Mouse (Mus musculus) intestine, postnatal 0 days (tissue): ENCODE measurements around the gene Gm29797. TPM values are rescaled to one million over a fixed set of nuclear protein-coding genes. Genes with fewer than 3 reads are reported as not detected.
A peak's percentile ranks its signal among the peaks of the same experiment; 100 is the strongest.

Experiments
- ATAC-seq: fragments of 200-750 bp; cut with Nextera tagmentation; 2 replicates; pipeline ENCODE4 v1.8.0; 2017; ENCODE audit warnings: mild to moderate bottlenecking, moderate TSS enrichment, moderate library complexity
- H3K27ac ChIP-seq: fragments of 300-500 bp; sonication (generic); 2 replicates; pipeline ENCODE4 v1.5.1; 2014; ENCODE audit warnings: mild to moderate bottlenecking, low read depth, low read length, moderate library complexity
- H3K27me3 ChIP-seq: fragments of 300-500 bp; sonication (generic); replicated peaks from 2 replicates; pipeline ENCODE4 v1.6.1; 2014; ENCODE audit warnings: low read length, mixed read lengths; ENCODE audit not compliant: control insufficient read depth, insufficient read depth
- H3K36me3 ChIP-seq: fragments of 300-500 bp; sonication (generic); 2 replicates; pipeline ENCODE4 v1.6.1; 2014; ENCODE audit warnings: mild to moderate bottlenecking, moderate library complexity; ENCODE audit not compliant: control insufficient read depth, insufficient read depth
- H3K4me1 ChIP-seq: fragments of 300-500 bp; sonication (generic); replicated peaks from 2 replicates; pipeline ENCODE4 v1.6.1; 2014; ENCODE audit warnings: antibody characterized with exemption, low read length, mixed read lengths; ENCODE audit not compliant: control insufficient read depth, insufficient read depth
- H3K4me2 ChIP-seq: fragments of 300-500 bp; sonication (generic); replicated peaks from 2 replicates; pipeline ENCODE4 v1.6.1; 2014; ENCODE audit warnings: low read depth, mild to moderate bottlenecking, moderate library complexity
- H3K4me3 ChIP-seq: fragments of 300-500 bp; sonication (generic); 2 replicates; pipeline ENCODE4 v1.5.1; 2014; ENCODE audit warnings: low read depth, low read length
- H3K9ac ChIP-seq: fragments of 300-500 bp; sonication (generic); 2 replicates; pipeline ENCODE4 v1.6.1; 2014; ENCODE audit warnings: mild to moderate bottlenecking, low read depth, low read length
- H3K9me3 ChIP-seq: fragments of 300-500 bp; sonication (generic); 2 replicates; pipeline ENCODE4 v1.6.1; 2016; ENCODE audit warnings: mixed run types; ENCODE audit not compliant: control insufficient read depth
- CTCF ChIP-seq: sonication (generic); IDR thresholded peaks from 2 replicates; pipeline ENCODE4 v1.5.1; 2016; ENCODE audit warnings: low read depth, mild to moderate bottlenecking, control low read depth, antibody characterized with exemption, moderate library complexity
- WGBS: fragments of 180-500 bp; shearing (Covaris S2); extraction: QIAGEN DNeasy Blood & Tissue Kit; methylation state at CpG from one replicate; pipeline ENCODE4 v1.1.7; 2014; 5-methylcytosine and 5-hydroxymethylcytosine counted together
- polyA plus RNA-seq: library from polyadenylated mRNA; unstranded; fragments of >200 nt; fragmentation: Nextera tagmentation; extraction: Ambion mirVana; gene quantifications from 2 replicates; pipeline ENCODE4 v1.2.1, GENCODE M21; 2015

The Gm29797 gene
- polyA plus RNA-seq, 1 experiment from 2014 or later, result 0.26 TPM

DNA sequence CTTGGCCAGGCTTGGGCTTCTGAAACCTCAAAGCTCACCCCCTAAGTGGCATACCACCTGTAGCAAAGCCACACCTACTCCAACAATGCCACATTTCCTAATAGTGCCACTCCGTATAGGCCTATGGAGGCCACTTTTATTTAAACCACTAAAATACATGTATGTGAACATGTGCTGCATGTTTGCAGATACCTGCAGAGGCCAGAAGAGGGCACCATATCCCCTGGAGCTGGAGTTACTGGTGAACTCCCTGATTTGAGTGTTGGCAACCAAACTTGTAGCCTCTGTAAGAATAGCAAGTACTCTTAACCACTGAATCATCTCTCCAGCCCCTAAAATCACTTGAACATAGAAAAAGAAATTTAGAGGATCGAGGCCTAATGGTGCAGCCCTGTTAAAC, 12.5 kb upstream of the Gm29797 start:
- H3K4me1 ChIP-seq, result peaks cover 6% of the 10 kb centered on the region; the same call in 1 of the 2 replicates
- no peak overlapping the region for H3K4me2 ChIP-seq
- peaks cover 48% of the 10 kb centered on the region for H3K36me3 ChIP-seq
- 80% methylated on average over 2 of the region's 2 CpGs for WGBS
- no peak overlapping the region for H3K27ac ChIP-seq
- H3K9ac ChIP-seq, result no peak overlapping the region
- ATAC-seq, result no peak
- peak; percentile 87 for TF ChIP-seq CTCF
- H3K27me3 ChIP-seq, result no peaks in the 10 kb centered on the region
- no peak overlapping the region for H3K4me3 ChIP-seq
- H3K9me3 ChIP-seq, result no peaks in the 10 kb centered on the region

DNA sequence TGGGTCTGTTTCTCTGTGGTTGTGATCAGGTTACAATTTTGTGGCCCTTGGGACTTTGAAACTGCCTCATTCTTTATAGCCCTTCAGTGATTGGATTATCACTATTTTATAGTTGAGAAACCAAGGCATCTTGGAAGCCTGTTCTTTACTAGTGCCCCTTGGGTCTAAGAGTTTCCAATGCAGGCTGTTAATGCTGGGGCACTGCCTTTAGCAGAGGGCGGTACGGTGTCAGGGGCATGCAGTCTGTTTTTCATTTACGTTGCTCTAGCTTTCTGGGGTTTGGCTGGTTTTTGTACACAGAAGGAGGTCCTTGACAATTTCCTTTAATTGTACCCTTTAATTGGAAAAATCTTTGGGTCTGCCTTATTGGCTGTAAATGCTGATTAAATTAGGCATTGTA, 11.2 kb upstream of the Gm29797 start:
- Histone ChIP-seq H3K4me2 (no peak overlapping the region), H3K4me3 (no peak overlapping the region), H3K36me3 (peaks cover 51% of the 10 kb centered on the region), H3K27ac (no peak overlapping the region), H3K9me3 (no peaks in the 10 kb centered on the region), H3K27me3 (no peaks in the 10 kb centered on the region), H3K9ac (no peak overlapping the region), H3K4me1 (peaks cover 9% of the 10 kb centered on the region; the same call in 1 of the 2 replicates)
- no peak for ATAC-seq
- WGBS, result 69% methylated on average over 3 of the region's 3 CpGs
- TF ChIP-seq CTCF, result no peak

DNA sequence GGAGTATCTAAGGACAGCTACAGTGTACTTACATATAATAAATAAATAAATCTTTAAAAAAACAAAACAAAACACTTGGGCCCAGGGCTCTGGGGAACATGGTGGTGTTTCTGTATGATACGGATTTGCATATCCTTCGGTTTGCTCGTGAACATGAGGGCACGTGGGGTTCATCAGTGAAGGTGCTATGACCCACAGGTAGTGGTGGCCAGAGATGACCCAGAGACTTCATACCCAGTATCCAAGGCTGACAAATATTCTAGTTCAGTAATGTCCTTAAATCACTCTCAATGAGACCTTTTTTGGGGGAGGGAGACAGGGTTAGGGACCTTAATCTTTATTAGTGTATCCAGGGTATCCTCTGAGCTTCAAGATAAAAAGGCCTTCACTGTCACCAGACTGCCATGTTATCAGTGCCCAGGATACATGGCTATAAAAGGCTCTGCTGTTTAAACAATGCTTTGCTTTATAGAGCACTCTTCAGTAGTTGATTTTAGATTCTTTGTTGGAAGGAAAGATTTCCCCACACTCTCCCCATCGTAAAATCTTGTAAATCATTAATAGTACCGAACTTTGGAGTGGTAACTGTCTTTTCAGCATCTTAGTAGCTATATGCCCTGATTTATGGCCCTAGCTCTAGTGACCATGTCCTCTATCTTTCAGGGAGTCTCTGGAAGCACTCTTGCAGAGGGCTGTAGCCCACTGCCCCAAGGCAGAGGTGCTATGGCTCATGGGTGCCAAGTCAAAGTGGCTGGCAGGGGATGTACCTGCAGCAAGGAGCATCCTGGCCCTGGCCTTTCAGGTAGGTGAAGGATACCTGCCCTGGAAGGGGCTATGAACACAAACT, 10.0 kb upstream of the Gm29797 start:
- no peak overlapping the region for H3K4me3 ChIP-seq
- H3K4me1 ChIP-seq, result peaks cover 9% of the 10 kb centered on the region; the same call in 1 of the 2 replicates
- ATAC-seq, result peak; percentile 84
- no peaks in the 10 kb centered on the region for H3K9me3 ChIP-seq
- H3K9ac ChIP-seq, result no peak overlapping the region
- peaks cover 49% of the 10 kb centered on the region for H3K36me3 ChIP-seq
- H3K27me3 ChIP-seq, result no peaks in the 10 kb centered on the region
- H3K4me2 ChIP-seq, result 0 out of 2 replicates have a peak overlapping the region, but pooled peaks have one; percentile 9
- peak overlapping the region; percentile 64 for H3K27ac ChIP-seq
- TF ChIP-seq CTCF, result no peak
- 43% methylated on average over 6 of the region's 6 CpGs for WGBS

DNA sequence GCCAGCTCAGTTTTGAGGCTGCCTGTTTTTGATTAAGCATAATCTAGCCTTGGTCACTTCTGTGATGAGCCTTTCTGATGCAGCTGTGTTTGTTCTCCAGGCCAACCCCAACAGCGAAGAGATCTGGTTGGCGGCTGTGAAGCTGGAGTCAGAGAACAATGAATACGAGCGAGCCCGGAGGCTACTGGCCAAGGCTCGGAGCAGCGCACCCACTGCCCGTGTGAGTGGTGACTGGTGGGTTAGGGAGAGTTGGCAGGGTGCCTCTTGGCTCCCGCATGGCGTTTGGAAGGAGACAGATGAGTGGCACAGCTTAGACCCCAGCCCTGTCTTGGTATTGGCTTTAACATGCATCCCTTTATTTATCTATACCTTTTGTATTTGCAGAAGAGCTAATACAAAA, 7.9 kb upstream of the Gm29797 start:
- Histone ChIP-seq H3K4me2 (no peak overlapping the region), H3K9me3 (no peaks in the 10 kb centered on the region), H3K27ac (no peak overlapping the region), H3K4me1 (peaks cover 13% of the 10 kb centered on the region), H3K9ac (no peak overlapping the region), H3K36me3 (peaks cover 52% of the 10 kb centered on the region), H3K27me3 (no peaks in the 10 kb centered on the region), H3K4me3 (no peak overlapping the region)
- ATAC-seq, result no peak
- no peak for TF ChIP-seq CTCF
- WGBS, result 95% methylated on average over 10 of the region's 10 CpGs

DNA sequence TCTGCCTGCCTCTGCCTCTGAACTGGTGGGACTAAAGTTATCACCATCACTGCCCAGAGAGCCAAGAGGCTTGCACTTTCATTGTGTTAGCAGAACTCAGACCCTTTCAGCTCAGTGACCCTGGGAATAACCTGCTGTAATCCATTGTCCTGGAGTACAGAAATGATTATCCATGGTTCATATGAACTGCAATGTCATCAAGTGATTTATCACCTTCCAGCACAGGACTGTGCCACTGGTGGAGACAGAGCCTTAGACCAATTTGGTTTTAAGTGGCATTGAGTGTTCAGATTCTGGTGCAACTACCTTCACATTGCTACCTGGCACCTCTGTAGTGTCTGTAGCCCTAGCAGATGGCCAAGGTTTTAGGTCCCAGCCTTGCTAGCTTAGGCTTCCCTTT, 3.8 kb upstream of the Gm29797 start:
- H3K4me3 ChIP-seq, result no peak overlapping the region
- no peak overlapping the region for H3K9ac ChIP-seq
- H3K4me1 ChIP-seq, result peaks cover 6% of the 10 kb centered on the region; the same call in 1 of the 2 replicates
- H3K27me3 ChIP-seq, result peaks cover 21% of the 10 kb centered on the region; the same call in 1 of the 2 replicates
- peak overlapping the region; percentile 68; the same call in 1 of the 2 replicates for H3K27ac ChIP-seq
- H3K4me2 ChIP-seq, result no peak overlapping the region
- H3K36me3 ChIP-seq, result peaks cover 68% of the 10 kb centered on the region
- no peak for TF ChIP-seq CTCF
- H3K9me3 ChIP-seq, result no peaks in the 10 kb centered on the region
- peak; percentile 51 for ATAC-seq

DNA sequence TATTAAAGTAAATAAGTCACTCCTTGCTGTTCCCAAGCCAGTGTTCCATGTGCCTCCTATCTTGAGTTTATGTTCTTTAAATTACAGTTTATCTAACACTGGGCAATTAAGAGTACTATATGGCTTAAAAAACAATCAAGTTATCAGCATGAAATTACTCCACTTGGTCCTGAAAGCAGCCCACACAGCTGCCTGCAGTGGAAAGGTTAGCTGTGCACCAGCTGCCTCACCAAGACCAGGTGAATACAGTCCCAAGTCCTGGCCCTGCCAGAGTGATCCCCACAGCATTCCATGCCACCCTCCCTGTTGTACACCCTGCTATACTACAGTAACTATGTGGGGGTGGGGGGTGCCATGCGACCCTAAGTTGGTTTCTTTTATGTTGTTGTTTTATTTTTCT, 3.3 kb upstream of the Gm29797 start:
- ATAC-seq, result peak; percentile 87
- no peak overlapping the region for H3K4me3 ChIP-seq
- WGBS, result 48% methylated on average over 1 of the region's 1 CpGs
- TF ChIP-seq CTCF, result no peak
- H3K4me2 ChIP-seq, result no peak overlapping the region
- H3K4me1 ChIP-seq, result peaks cover 6% of the 10 kb centered on the region; the same call in 1 of the 2 replicates
- H3K27me3 ChIP-seq, result peaks cover 24% of the 10 kb centered on the region; the same call in 1 of the 2 replicates
- peaks cover 64% of the 10 kb centered on the region for H3K36me3 ChIP-seq
- peak overlapping the region; percentile 54; the same call in 1 of the 2 replicates for H3K27ac ChIP-seq
- no peak overlapping the region for H3K9ac ChIP-seq
- no peaks in the 10 kb centered on the region for H3K9me3 ChIP-seq
